Mouse (Mus musculus) cerebellum, adult 2 months (tissue): ENCODE measurements around the gene Kif16b.

Experiments used
- CTCF ChIP-seq: fragments of 200-500 bp; IDR thresholded peaks from 2 replicates; pipeline ENCODE4 v1.5.1; 2011; ENCODE audit warnings: low read depth, mild to moderate bottlenecking, control low read depth, low read length, moderate library complexity, borderline replicate concordance; ENCODE audit not compliant: insufficient read depth
- POLR2A ChIP-seq: fragments of 200-500 bp; IDR thresholded peaks from 2 replicates; pipeline ENCODE4 v1.6.1; 2011; ENCODE audit warnings: low read length, control low read depth, borderline replicate concordance; ENCODE audit not compliant: insufficient read depth

DNA sequence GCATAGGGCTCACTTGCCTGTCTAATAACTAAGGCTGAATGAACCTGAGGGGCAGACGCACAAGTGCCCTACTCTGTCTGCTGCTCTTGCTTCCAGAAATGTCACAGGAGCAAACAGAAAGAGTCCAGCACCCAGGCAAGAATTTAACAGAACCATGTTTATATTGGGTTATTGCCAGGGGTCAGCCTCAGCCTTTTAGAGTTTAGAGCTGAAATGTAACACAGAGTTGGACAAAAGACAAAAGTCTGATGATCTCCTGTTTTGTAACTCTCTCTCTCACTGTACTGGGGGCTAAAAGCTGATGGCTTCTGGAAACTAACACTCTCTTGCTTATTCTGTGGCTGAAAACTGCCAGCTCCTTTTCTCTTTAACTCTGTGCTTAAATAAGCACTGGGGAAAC is 63.2 kb downstream of the Kif16b start:
- no peak for TF ChIP-seq CTCF
- TF ChIP-seq POLR2A, result no peak
